Mouse (Mus musculus) forebrain, postnatal 0 days (tissue): ENCODE data around the gene Gstm5. TPM values are rescaled to one million over a fixed set of nuclear protein-coding genes. Genes with fewer than 3 reads are reported as not detected.

Experiments
- ATAC-seq: fragments of 200-750 bp; cut with Nextera tagmentation; 2 replicates; pipeline ENCODE4 v1.8.0; 2017; ENCODE audit warnings: mild to moderate bottlenecking, moderate library complexity
- DNase-seq: peaks from one replicate; pipeline ENCODE4 v3.0.0-alpha.2; 2015
- H3K27ac ChIP-seq: fragments of 300-500 bp; sonication (generic); 2 replicates; pipeline ENCODE4 v1.5.1; 2014; ENCODE audit warnings: low read depth, mild to moderate bottlenecking, antibody characterized with exemption, low read length, moderate library complexity, mixed read lengths
- H3K27me3 ChIP-seq: fragments of 300-500 bp; sonication (generic); 2 replicates; pipeline ENCODE4 v1.6.1; 2014; ENCODE audit warnings: mild to moderate bottlenecking, low read length, mixed read lengths; ENCODE audit not compliant: insufficient read depth
- H3K36me3 ChIP-seq: fragments of 300-500 bp; sonication (generic); 2 replicates; pipeline ENCODE4 v1.6.1; 2014; ENCODE audit warnings: mild to moderate bottlenecking, moderate library complexity; ENCODE audit not compliant: insufficient read depth
- H3K4me1 ChIP-seq: fragments of 300-500 bp; sonication (generic); 2 replicates; pipeline ENCODE4 v1.6.1; 2014; ENCODE audit warnings: antibody characterized with exemption; ENCODE audit not compliant: insufficient read depth
- H3K4me2 ChIP-seq: fragments of 300-500 bp; sonication (generic); 2 replicates; pipeline ENCODE4 v1.6.1; 2014; ENCODE audit warnings: low read depth, mild to moderate bottlenecking, moderate library complexity
- H3K4me3 ChIP-seq: fragments of 300-500 bp; sonication (generic); 2 replicates; pipeline ENCODE4 v1.5.1; 2014; ENCODE audit warnings: low read depth, low read length, mixed read lengths
- H3K9ac ChIP-seq: fragments of 300-500 bp; sonication (generic); 2 replicates; pipeline ENCODE4 v1.6.1; 2014; ENCODE audit warnings: mild to moderate bottlenecking
- H3K9me3 ChIP-seq: fragments of 300-500 bp; sonication (generic); 2 replicates; pipeline ENCODE4 v1.6.1; 2016; ENCODE audit warnings: low read length
- CTCF ChIP-seq: sonication (generic); IDR thresholded peaks from 2 replicates; pipeline ENCODE4 v1.5.1; 2016; ENCODE audit warnings: antibody characterized with exemption, control low read depth, low read depth
- WGBS: fragments of 180-500 bp; shearing (Covaris S2); extraction: QIAGEN DNeasy Blood & Tissue Kit; methylation state at CpG from one replicate; pipeline ENCODE4 v1.1.7; 2014; 5-methylcytosine and 5-hydroxymethylcytosine counted together
- polyA plus RNA-seq: library from polyadenylated mRNA; unstranded; fragments of >200 nt; fragmentation: Nextera tagmentation; extraction: Ambion mirVana; gene quantifications from 2 replicates; pipeline ENCODE4 v1.2.1, GENCODE M21; 2015
- total RNA-seq: library from RNA; depleted of rRNA; stranded (reverse); fragments of >200 nt; gene quantifications from 2 replicates; pipeline ENCODE4 v1.2.3, GENCODE M21; 2014; rRNA removed

Gstm5 gene
- total and polyA plus RNA-seq, 2 experiments from 2014 or later, result 141 to 250 TPM

DNA sequence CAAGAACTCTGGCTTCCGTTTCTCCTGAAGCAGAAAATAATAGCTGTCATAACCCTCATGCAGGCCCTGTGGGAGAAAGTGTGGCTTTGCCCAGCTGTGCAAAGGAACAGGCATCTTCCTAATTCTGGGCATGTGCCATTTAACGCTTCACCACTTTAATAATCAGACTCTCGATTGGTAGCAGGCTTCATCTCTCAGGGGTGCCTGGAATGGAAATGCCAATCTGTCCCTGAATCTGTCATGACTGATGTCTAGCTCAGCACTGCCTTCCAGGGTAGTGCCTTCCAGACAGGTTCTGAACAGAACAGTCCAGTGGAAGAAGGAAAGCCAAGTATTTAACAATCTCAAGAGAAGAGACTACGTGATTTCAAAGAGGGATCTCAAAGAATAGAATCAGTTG is 45.6 kb downstream of the Gstm5 start:
- Histone ChIP-seq H3K9me3 (no peaks in the 10 kb centered on the region), H3K27ac (no peak overlapping the region), H3K27me3 (no peaks in the 10 kb centered on the region), H3K4me1 (peaks cover 22% of the 10 kb centered on the region), H3K4me3 (no peak overlapping the region), H3K4me2 (no peak overlapping the region), H3K36me3 (no peaks in the 10 kb centered on the region), H3K9ac (no peak overlapping the region)
- no peak for DNase-seq
- no peak for ATAC-seq
- TF ChIP-seq CTCF, result no peak
- WGBS, result 61% methylated on average over 4 of the region's 4 CpGs

- H3K4me3 ChIP-seq, result peak within 1 kb of the TSS; percentile 26
- peak within 1 kb of the TSS; percentile 46 for H3K4me2 ChIP-seq
- no peak within 1 kb of the TSS for H3K27ac ChIP-seq
- H3K9me3 ChIP-seq, result no peaks in the 10 kb centered on the region
- H3K36me3 ChIP-seq, result no peaks in the 10 kb centered on the region
- ATAC-seq (peak; percentile 87), DNase-seq (peak; percentile 82)
- no peak within 1 kb of the TSS for H3K9ac ChIP-seq
- H3K4me1 ChIP-seq, result peaks cover 22% of the 10 kb centered on the region
- H3K27me3 ChIP-seq, result no peaks in the 10 kb centered on the region
- peak; percentile 75 for TF ChIP-seq CTCF
- 20% methylated on average over 20 of the region's 20 CpGs for WGBS
These were observed 47.8 kb downstream of the Gstm5 start, which contains the start of gene Gstm6 for GRCm38 (mm10) chr3:107943239-107943990. Gene Gstm6, minus strand, starts transcription at chr3:107943749.

DNA sequence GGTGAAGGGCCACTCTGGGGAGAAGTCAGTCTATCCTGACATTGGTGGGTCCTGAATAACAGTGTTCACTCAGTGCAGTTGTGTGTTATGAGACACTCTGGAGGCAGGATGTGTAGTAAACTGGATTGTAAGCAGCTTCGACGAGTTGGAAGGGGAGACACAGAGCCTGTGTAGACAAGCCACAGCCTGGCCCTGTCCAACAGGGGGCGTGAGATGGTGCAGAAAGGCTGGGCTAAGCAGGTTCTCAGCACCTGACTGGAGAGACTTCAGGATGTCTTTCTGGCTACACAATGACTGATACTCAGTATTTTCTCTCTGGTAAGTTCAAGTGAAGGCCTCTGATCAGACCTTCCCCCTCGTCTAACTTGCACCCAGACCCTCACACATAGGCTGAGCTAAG is 50.1 kb downstream of the Gstm5 start:
- ATAC-seq, result no peak

More for the DNA sequence above, 50.1 kb downstream of the Gstm5 start:
- Histone ChIP-seq H3K27me3 (no peaks in the 10 kb centered on the region), H3K4me3 (no peak overlapping the region), H3K9ac (no peak overlapping the region), H3K9me3 (no peaks in the 10 kb centered on the region), H3K27ac (no peak overlapping the region), H3K36me3 (no peaks in the 10 kb centered on the region), H3K4me2 (no peak overlapping the region), H3K4me1 (peaks cover 6% of the 10 kb centered on the region)
- no peak for DNase-seq
- 67% methylated on average over 4 of the region's 4 CpGs for WGBS
- no peak for TF ChIP-seq CTCF

Other genes starting within 250 kb of the Gstm5 start
- 54.2 and 54.6 TPM in 2 replicates for gene Ahcyl1, start 199.3 kb upstream of the Gstm5 start, total RNA-seq
- 79.2 and 100 TPM in 2 replicates for gene Ahcyl1, start 199.3 kb upstream of the Gstm5 start, polyA plus RNA-seq
- 6.3 and 11.7 TPM in 2 replicates for gene Csf1, start 135.4 kb upstream of the Gstm5 start, total RNA-seq
- gene Csf1, start 135.4 kb upstream of the Gstm5 start, polyA plus RNA-seq, result 7.2 and 8.6 TPM in 2 replicates
- not detected in 2 replicates for gene Eps8l3, start 18.6 kb upstream of the Gstm5 start, total RNA-seq
- gene Eps8l3, start 18.6 kb upstream of the Gstm5 start, polyA plus RNA-seq, result not detected in 2 replicates
- 32.2 and 38.9 TPM in 2 replicates for gene Gstm7, start 36.0 kb downstream of the Gstm5 start, total RNA-seq
- 42.4 and 44.8 TPM in 2 replicates for gene Gstm7, start 36.0 kb downstream of the Gstm5 start, polyA plus RNA-seq
- 12.5 and 20.7 TPM in 2 replicates for gene Gstm6, start 47.9 kb downstream of the Gstm5 start, total RNA-seq
- gene Gstm6, start 47.9 kb downstream of the Gstm5 start, polyA plus RNA-seq, result 12.5 and 20.0 TPM in 2 replicates
- not detected in 2 replicates for gene Gstm3, start 73.5 kb downstream of the Gstm5 start, total RNA-seq
- not detected in 2 replicates for gene Gstm3, start 73.5 kb downstream of the Gstm5 start, polyA plus RNA-seq
- gene Gstm2, start 90.6 kb downstream of the Gstm5 start, total RNA-seq, result 6.5 TPM in 2 replicates
- gene Gstm2, start 90.6 kb downstream of the Gstm5 start, polyA plus RNA-seq, result 11.9 and 12.0 TPM in 2 replicates
- gene Gstm1, start 122.2 kb downstream of the Gstm5 start, total RNA-seq, result 57.9 and 58.1 TPM in 2 replicates
- gene Gstm1, start 122.2 kb downstream of the Gstm5 start, polyA plus RNA-seq, result 190 and 241 TPM in 2 replicates
- 5.5 and 5.6 TPM in 2 replicates for gene Gstm4, start 149.1 kb downstream of the Gstm5 start, total RNA-seq
- 20.7 and 22.9 TPM in 2 replicates for gene Gstm4, start 149.1 kb downstream of the Gstm5 start, polyA plus RNA-seq
- gene Ampd2, start 190.8 kb downstream of the Gstm5 start, total RNA-seq, result 46.6 and 48.7 TPM in 2 replicates
- gene Ampd2, start 190.8 kb downstream of the Gstm5 start, polyA plus RNA-seq, result 38.8 and 47.0 TPM in 2 replicates
- 0.10 and 0.38 TPM in 2 replicates for gene Gnat2, start 197.0 kb downstream of the Gstm5 start, total RNA-seq
- 0.16 and 0.27 TPM in 2 replicates for gene Gnat2, start 197.0 kb downstream of the Gstm5 start, polyA plus RNA-seq